Mouse (Mus musculus) stomach, postnatal 0 days (tissue): ENCODE results near the gene A630095N17Rik.

Experiments used
- CTCF ChIP-seq: IDR thresholded peaks from 2 replicates; pipeline ENCODE4 v1.5.1; 2016; ENCODE audit warnings: antibody characterized with exemption, low read depth, mild to moderate bottlenecking, moderate library complexity
- EP300 ChIP-seq: optimal IDR thresholded peaks from 2 replicates; pipeline ENCODE3; 2016; ENCODE audit warnings: antibody characterized with exemption

DNA sequence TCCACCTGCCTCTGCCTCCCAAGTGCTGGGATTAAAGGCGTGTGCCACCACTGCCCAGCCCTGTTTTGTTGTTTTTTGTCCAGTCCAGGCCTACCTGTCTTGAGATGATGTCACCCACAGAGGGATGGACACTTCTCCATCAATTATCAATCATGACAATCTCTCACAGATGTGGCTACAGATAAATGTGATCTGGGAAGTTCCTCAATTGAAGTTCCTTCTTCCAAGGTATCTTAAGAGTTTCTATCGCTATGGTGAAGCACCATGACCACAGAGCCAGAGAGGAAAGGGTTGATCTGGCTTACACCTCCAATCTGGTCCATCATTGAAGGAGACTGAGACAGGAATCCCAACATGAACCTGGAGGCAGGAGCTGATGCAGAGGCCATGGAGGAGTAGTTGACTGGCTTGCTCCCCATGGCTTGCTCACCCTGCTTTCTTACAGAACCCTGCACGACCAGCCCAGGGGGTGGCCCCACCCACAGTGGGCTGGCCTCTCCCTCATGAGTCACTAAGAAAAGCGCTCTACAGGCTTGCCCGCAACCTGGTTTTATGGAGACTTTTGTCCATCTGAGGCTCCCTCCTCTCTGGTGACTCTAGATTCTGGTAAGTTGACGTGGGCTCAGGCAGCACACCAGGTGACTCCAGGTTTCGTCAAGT, 1.4 kb downstream of the A630095N17Rik start:
- no peak for TF ChIP-seq CTCF
- no peak for TF ChIP-seq EP300
